Mouse (Mus musculus) adrenal gland, adult 2 months (tissue): Measurements from ENCODE around the gene Myo16. TPM values are rescaled to one million over a fixed set of nuclear protein-coding genes. Genes with fewer than 3 reads are reported as not detected.

Source experiments
- DNase-seq: peaks from one replicate; pipeline ENCODE4 v3.0.0; 2021
- polyA plus RNA-seq: library from polyadenylated mRNA; depleted of rRNA; stranded (reverse); fragments of >200 nt; gene quantifications from 2 replicates; pipeline ENCODE4 v1.2.3, GENCODE M21; 2012
- total RNA-seq, 2 experiments: library from RNA; stranded (reverse); gene quantifications; 2 replicates each; pipeline ENCODE4 v1.2.3; 2021

Gene Myo16
- total and polyA plus RNA-seq, 3 experiments, result 0.03 TPM; not detected in 2

- DNase-seq, result no peak
Measured at GRCm38 (mm10) chr8:10474446-10474845, 320.7 kb downstream of the Myo16 start.

GRCm38 (mm10) chr8:10479059-10479458 is 325.3 kb downstream of the Myo16 start:
- no peak for DNase-seq

GRCm38 (mm10) chr8:10480850-10481249 is 327.1 kb downstream of the Myo16 start:
- DNase-seq, result no peak

GRCm38 (mm10) chr8:10482064-10482463 is 328.4 kb downstream of the Myo16 start:
- DNase-seq, result no peak

- DNase-seq, result no peak
Measured at GRCm38 (mm10) chr8:10482880-10483279, 329.2 kb downstream of the Myo16 start.

GRCm38 (mm10) chr8:10483841-10484240 is 330.1 kb downstream of the Myo16 start:
- DNase-seq, result no peak

- no peak for DNase-seq
Measured at GRCm38 (mm10) chr8:10489738-10490419, 336.2 kb downstream of the Myo16 start.

- DNase-seq, result no peak
Measured at GRCm38 (mm10) chr8:10490420-10490784, 336.7 kb downstream of the Myo16 start.

- no peak for DNase-seq
Measured at GRCm38 (mm10) chr8:10490874-10491273, 337.2 kb downstream of the Myo16 start.

GRCm38 (mm10) chr8:10499846-10500245 is 346.1 kb downstream of the Myo16 start:
- DNase-seq, result peak; percentile 21

GRCm38 (mm10) chr8:10500465-10500864 is 346.8 kb downstream of the Myo16 start:
- DNase-seq, result no peak

GRCm38 (mm10) chr8:10501750-10502149 is 348.0 kb downstream of the Myo16 start:
- no peak for DNase-seq

GRCm38 (mm10) chr8:10512105-10512504 is 358.4 kb downstream of the Myo16 start:
- no peak for DNase-seq

GRCm38 (mm10) chr8:10517381-10517780 is 363.7 kb downstream of the Myo16 start:
- DNase-seq, result no peak

- no peak for DNase-seq
Measured at GRCm38 (mm10) chr8:10519276-10519675, 365.6 kb downstream of the Myo16 start.

- no peak for DNase-seq
Measured at GRCm38 (mm10) chr8:10521463-10521862, 367.8 kb downstream of the Myo16 start.

GRCm38 (mm10) chr8:10525686-10526085 is 372.0 kb downstream of the Myo16 start:
- DNase-seq, result no peak

GRCm38 (mm10) chr8:10526616-10527015 is 372.9 kb downstream of the Myo16 start:
- no peak for DNase-seq

- no peak for DNase-seq
Measured at GRCm38 (mm10) chr8:10534619-10535286, 381.0 kb downstream of the Myo16 start.

- no peak for DNase-seq
Measured at GRCm38 (mm10) chr8:10538319-10538718, 384.6 kb downstream of the Myo16 start.

GRCm38 (mm10) chr8:10539665-10540064 is 386.0 kb downstream of the Myo16 start:
- DNase-seq, result no peak

GRCm38 (mm10) chr8:10545890-10546289 is 392.2 kb downstream of the Myo16 start:
- no peak for DNase-seq

GRCm38 (mm10) chr8:10546519-10546918 is 392.8 kb downstream of the Myo16 start:
- no peak for DNase-seq
